Mouse (Mus musculus): ENCODE results near the gene Stum. TPM values are rescaled to one million over a fixed set of nuclear protein-coding genes. Genes with fewer than 3 reads are reported as not detected.
A peak's percentile ranks its signal among the peaks of the same experiment; 100 is the strongest.

The Stum gene
- polyA plus RNA-seq, 1 experiment from 2014 or later: 0.07 TPM

- DNase-seq (ENCODE audit: low spot score) (no peak), ATAC-seq (no peak)
- Histone ChIP-seq H3K27ac (ENCODE audit: low read length) (peak overlapping the region; percentile 71), H3K27me3 (replicated peaks; ENCODE audit: insufficient read depth, low read length) (no peaks in the 10 kb centered on the region), H3K4me2 (replicated peaks; ENCODE audit: low read depth, low read length) (no peak overlapping the region), H3K9me3 (ENCODE audit: low read length) (no peaks in the 10 kb centered on the region), H3K4me3 (ENCODE audit: low read depth, low read length) (no peak overlapping the region), H3K4me1 (ENCODE audit: insufficient read depth, low read depth, low read length) (peaks cover 52% of the 10 kb centered on the region), H3K9ac (replicated peaks; ENCODE audit: low read depth) (no peak overlapping the region), H3K36me3 (ENCODE audit: insufficient read depth, low read length) (no peaks in the 10 kb centered on the region)
- TF ChIP-seq CTCF (IDR thresholded peaks at IDR 0.05): no peak
- no peak for TF ChIP-seq EP300 (IDR thresholded peaks at IDR 0.05)
- WGBS: 56% methylated on average over 4 of the region's 4 CpGs
Measured at GRCm38 (mm10) chr1:180400691-180401455, 82.4 kb downstream of the Stum start.

DNA sequence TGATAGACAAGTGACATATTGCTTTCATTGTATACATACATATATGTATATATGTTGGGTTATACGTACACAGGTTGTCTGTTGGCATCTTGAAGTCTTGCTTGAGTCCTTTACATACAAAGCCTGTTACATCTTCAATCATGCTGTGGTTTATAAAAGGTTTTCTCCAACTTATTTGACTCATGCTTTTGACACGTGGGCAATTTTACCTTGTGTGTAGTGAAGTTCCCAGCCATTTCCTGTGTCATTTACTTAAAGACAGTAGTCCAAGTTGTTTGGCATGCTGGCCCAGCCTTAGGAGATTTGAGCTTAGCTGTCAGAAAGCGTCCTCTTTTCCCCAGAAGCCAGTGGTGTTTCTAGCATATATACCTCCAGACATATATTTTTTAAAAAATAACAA is 84.9 kb downstream of the Stum start:
- TF ChIP-seq CTCF (IDR thresholded peaks at IDR 0.05): no peak
- H3K27me3 ChIP-seq (replicated peaks; ENCODE audit: insufficient read depth, low read length): no peaks in the 10 kb centered on the region
- DNase-seq (ENCODE audit: low spot score): no peak
- no peak overlapping the region for H3K27ac ChIP-seq (ENCODE audit: low read length)
- 57% methylated on average over 3 of the region's 3 CpGs for WGBS
- H3K4me1 ChIP-seq (ENCODE audit: insufficient read depth, low read depth, low read length): peaks cover 33% of the 10 kb centered on the region
- H3K4me2 ChIP-seq (replicated peaks; ENCODE audit: low read depth, low read length): no peak overlapping the region
- H3K36me3 ChIP-seq (ENCODE audit: insufficient read depth, low read length): no peaks in the 10 kb centered on the region
- H3K9me3 ChIP-seq (ENCODE audit: low read length): no peaks in the 10 kb centered on the region
- no peak overlapping the region for H3K9ac ChIP-seq (replicated peaks; ENCODE audit: low read depth)
- ATAC-seq: no peak
- H3K4me3 ChIP-seq (ENCODE audit: low read depth, low read length): no peak overlapping the region

- Histone ChIP-seq H3K36me3 (ENCODE audit: insufficient read depth, low read length) (no peaks in the 10 kb centered on the region), H3K27ac (ENCODE audit: low read length) (no peak overlapping the region), H3K4me3 (ENCODE audit: low read depth, low read length) (no peak overlapping the region), H3K9ac (replicated peaks; ENCODE audit: low read depth) (no peak overlapping the region), H3K4me2 (replicated peaks; ENCODE audit: low read depth, low read length) (no peak overlapping the region), H3K9me3 (ENCODE audit: low read length) (no peaks in the 10 kb centered on the region), H3K4me1 (ENCODE audit: insufficient read depth, low read depth, low read length) (peaks cover 26% of the 10 kb centered on the region), H3K27me3 (replicated peaks; ENCODE audit: insufficient read depth, low read length) (no peaks in the 10 kb centered on the region)
- no peak for ATAC-seq
- no peak for DNase-seq (ENCODE audit: low spot score)
- TF ChIP-seq CTCF (IDR thresholded peaks at IDR 0.05) (no peak), EP300 (IDR thresholded peaks at IDR 0.05) (no peak)
- 42% methylated on average over 5 of the region's 5 CpGs for WGBS
Measured at GRCm38 (mm10) chr1:180397734-180398133, 85.6 kb downstream of the Stum start.

DNA sequence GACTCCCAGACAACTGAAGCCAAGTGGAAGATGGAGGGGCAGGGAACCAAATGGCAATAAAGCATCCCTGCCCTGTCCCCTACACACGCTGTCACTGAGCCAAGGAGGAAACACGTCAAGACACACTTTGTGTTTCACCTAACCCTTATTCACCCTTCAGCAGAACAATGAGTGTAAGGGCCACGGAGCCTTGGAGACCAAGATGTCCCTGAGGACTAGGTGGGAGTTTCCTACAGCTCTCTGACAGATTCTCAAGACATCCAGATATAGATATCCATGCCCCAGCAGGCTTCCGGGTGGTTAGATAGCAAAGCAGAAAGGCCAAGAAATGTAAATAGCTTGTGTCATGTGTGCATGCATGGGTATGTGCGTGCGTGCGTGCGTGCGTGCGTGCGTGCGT is 89.4 kb downstream of the Stum start:
- H3K9me3 ChIP-seq (ENCODE audit: low read length): no peaks in the 10 kb centered on the region
- peak; percentile 43 for DNase-seq (ENCODE audit: low spot score)
- TF ChIP-seq EP300 (IDR thresholded peaks at IDR 0.05): peak; percentile 91
- no peak for TF ChIP-seq CTCF (IDR thresholded peaks at IDR 0.05)

DNA sequence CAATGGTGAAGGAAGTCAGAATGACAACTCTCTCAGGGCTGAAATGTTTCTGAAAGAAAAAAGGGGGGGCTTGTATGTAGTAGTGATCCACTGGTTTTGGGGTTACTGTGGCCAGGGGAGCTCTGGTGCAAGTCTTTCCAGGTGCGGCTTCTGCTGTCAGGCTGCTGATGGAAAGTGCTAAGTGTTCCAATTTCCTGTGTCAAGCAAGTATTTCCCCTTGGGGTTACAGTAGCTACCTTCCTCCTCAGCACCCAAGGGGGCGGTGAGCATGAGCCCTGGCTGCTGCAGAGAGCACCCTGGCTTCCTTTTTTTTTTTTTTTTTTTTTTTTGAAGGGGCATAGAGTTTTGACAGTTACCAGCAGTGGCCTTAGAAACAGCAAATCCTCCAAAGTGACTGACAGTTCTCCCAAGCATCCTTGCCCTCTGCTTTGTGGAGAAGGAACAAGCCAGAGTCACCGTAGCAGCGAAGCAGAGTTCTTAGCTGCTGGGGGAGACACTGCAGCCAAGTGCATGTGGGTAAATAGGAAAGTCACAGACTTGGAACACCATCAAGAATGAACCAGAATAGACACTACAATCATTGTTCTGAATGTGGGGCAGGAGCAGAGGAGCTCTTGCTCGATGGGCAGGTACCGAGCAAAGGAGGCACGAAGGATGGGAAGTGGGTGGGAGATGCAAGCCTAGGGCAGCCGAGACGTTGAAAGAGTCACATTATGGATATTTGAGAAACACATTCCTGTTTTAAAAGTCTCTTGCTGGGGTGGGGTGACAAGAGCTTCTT is 90.1 kb downstream of the Stum start:
- Histone ChIP-seq H3K27ac (ENCODE audit: low read length) (peak overlapping the region; percentile 33), H3K36me3 (ENCODE audit: insufficient read depth, low read length) (no peaks in the 10 kb centered on the region), H3K9me3 (ENCODE audit: low read length) (no peaks in the 10 kb centered on the region), H3K27me3 (replicated peaks; ENCODE audit: insufficient read depth, low read length) (no peaks in the 10 kb centered on the region), H3K4me1 (ENCODE audit: insufficient read depth, low read depth, low read length) (peaks cover 27% of the 10 kb centered on the region; the same call in 1 of the 2 replicates), H3K4me3 (ENCODE audit: low read depth, low read length) (no peak overlapping the region), H3K9ac (replicated peaks; ENCODE audit: low read depth) (no peak overlapping the region), H3K4me2 (replicated peaks; ENCODE audit: low read depth, low read length) (no peak overlapping the region)
- DNase-seq (ENCODE audit: low spot score) (peak; percentile 40), ATAC-seq (no peak)
- 40% methylated on average over 9 of the region's 9 CpGs for WGBS
- TF ChIP-seq CTCF (IDR thresholded peaks at IDR 0.05): no peak
- TF ChIP-seq EP300 (IDR thresholded peaks at IDR 0.05): no peak

More for the DNA sequence above, 89.4 kb downstream of the Stum start:
- no peak for ATAC-seq
- H3K4me3 ChIP-seq (ENCODE audit: low read depth, low read length): no peak overlapping the region
- H3K9ac ChIP-seq (replicated peaks; ENCODE audit: low read depth): no peak overlapping the region
- H3K27me3 ChIP-seq (replicated peaks; ENCODE audit: insufficient read depth, low read length): no peaks in the 10 kb centered on the region
- H3K4me1 ChIP-seq (ENCODE audit: insufficient read depth, low read depth, low read length): peaks cover 24% of the 10 kb centered on the region; the same call in 1 of the 2 replicates
- H3K27ac ChIP-seq (ENCODE audit: low read length): peak overlapping the region; percentile 33
- H3K36me3 ChIP-seq (ENCODE audit: insufficient read depth, low read length): no peaks in the 10 kb centered on the region
- 77% methylated on average over 12 of the region's 12 CpGs for WGBS
- no peak overlapping the region for H3K4me2 ChIP-seq (replicated peaks; ENCODE audit: low read depth, low read length)

DNA sequence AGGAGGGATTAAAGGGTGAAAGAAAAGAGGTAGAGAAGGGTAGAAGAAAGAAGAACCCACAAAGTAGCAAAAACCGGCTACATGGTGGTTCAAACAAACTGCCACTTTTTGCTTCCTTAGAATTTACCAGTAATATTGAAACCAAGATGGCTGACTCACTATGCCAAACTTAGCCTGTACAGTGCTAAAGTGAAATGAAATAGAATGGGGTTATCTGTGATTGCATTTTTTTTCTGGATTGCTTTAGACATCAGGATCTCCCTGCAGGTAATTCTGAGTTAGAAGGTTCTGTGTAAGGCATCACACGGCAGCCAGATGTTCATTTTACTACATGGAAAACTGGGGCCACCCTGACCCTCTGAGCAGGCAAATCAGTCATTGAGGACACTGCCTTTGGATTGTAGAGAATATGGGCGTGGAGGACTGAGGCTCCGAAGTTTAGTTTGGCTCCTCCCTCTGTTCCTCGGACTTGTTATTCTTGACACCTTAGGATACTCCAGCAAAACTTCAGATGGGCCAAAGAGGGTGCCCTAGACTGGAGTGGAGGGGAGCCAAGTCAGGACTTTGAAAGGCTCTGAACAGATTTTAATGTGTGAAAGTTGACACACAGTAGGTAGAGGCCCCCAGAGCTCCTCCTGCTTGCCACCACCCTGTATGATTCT is 91.0 kb downstream of the Stum start:
- Histone ChIP-seq H3K27ac (ENCODE audit: low read length) (peak overlapping the region; percentile 33; the same call in 1 of the 2 replicates), H3K9me3 (ENCODE audit: low read length) (no peaks in the 10 kb centered on the region), H3K36me3 (ENCODE audit: insufficient read depth, low read length) (no peaks in the 10 kb centered on the region), H3K4me2 (replicated peaks; ENCODE audit: low read depth, low read length) (no peak overlapping the region), H3K27me3 (replicated peaks; ENCODE audit: insufficient read depth, low read length) (no peaks in the 10 kb centered on the region), H3K9ac (replicated peaks; ENCODE audit: low read depth) (no peak overlapping the region), H3K4me3 (ENCODE audit: low read depth, low read length) (no peak overlapping the region), H3K4me1 (ENCODE audit: insufficient read depth, low read depth, low read length) (peaks cover 27% of the 10 kb centered on the region; the same call in 1 of the 2 replicates)
- WGBS: 66% methylated on average over 5 of the region's 5 CpGs
- ATAC-seq (no peak), DNase-seq (ENCODE audit: low spot score) (no peak)
- TF ChIP-seq CTCF (IDR thresholded peaks at IDR 0.05) (no peak), EP300 (IDR thresholded peaks at IDR 0.05) (no peak)
